Mouse (Mus musculus) heart, embryonic 10.5 days (tissue): ENCODE measurements at regions not wholly inside any gene's neighbourhood (a gene's known extent, or its start where the extent isn't known, plus 50 kb on each side); places are given as distances from the start of the nearest gene placed in this dataset.

Source experiments
- DNase-seq: peaks from one replicate; pipeline ENCODE4 v3.0.0-alpha.2; 2017; ENCODE audit warnings: low spot score
- H3K27ac ChIP-seq: fragments of 300-500 bp; sonication (generic); 2 replicates; pipeline ENCODE4 v1.5.1; 2016; ENCODE audit warnings: mild to moderate bottlenecking
- H3K27me3 ChIP-seq: fragments of 300-500 bp; sonication (generic); 2 replicates; pipeline ENCODE4 v1.6.1; 2016; ENCODE audit warnings: mild to moderate bottlenecking; ENCODE audit not compliant: poor library complexity, insufficient read depth, severe bottlenecking
- H3K36me3 ChIP-seq: fragments of 300-500 bp; sonication (generic); 2 replicates; pipeline ENCODE4 v1.6.1; 2016; ENCODE audit warnings: mild to moderate bottlenecking, moderate library complexity
- H3K4me1 ChIP-seq: fragments of 300-500 bp; sonication (generic); 2 replicates; pipeline ENCODE4 v1.6.1; 2016; ENCODE audit warnings: mild to moderate bottlenecking
- H3K4me3 ChIP-seq: fragments of 300-500 bp; sonication (generic); 2 replicates; pipeline ENCODE4 v1.5.1; 2016; ENCODE audit warnings: mild to moderate bottlenecking, moderate library complexity
- H3K9me3 ChIP-seq: fragments of 300-500 bp; sonication (generic); 2 replicates; pipeline ENCODE4 v1.6.1; 2016; ENCODE audit warnings: mild to moderate bottlenecking, moderate library complexity
- WGBS: fragments of 180-500 bp; shearing (Covaris S2); methylation state at CpG from one replicate; pipeline ENCODE4 v1.1.7; 2016; 5-methylcytosine and 5-hydroxymethylcytosine counted together

DNA sequence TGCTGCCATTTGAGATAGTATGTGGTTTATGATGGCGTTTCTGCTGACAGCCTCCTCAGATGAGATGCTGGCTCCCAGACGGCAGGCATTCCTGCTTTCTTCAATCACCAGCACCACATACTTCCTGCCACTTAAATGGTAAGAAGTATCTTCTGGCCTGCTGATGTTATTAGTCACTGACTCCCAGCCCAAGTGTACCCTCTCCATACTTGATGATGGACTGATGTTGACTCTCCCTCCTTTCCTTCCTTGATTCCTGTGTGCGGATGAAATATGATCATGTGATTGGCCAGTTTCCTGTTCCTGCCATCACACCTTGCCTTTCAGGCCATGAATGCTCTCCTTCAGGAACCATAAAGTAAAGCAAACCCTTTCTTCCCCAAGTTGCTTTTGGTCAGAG lies 50.8 kb upstream of the Rpl10-ps3 start:
- DNase-seq, result no peak
- 74% methylated on average over 3 of the region's 3 CpGs for WGBS
- no peak overlapping the region for H3K27ac ChIP-seq
- no peaks in the 10 kb centered on the region for H3K27me3 ChIP-seq
- H3K9me3 ChIP-seq, result no peaks in the 10 kb centered on the region
- no peaks in the 10 kb centered on the region for H3K36me3 ChIP-seq
- no peak overlapping the region for H3K4me3 ChIP-seq
- no peaks in the 10 kb centered on the region for H3K4me1 ChIP-seq

DNA sequence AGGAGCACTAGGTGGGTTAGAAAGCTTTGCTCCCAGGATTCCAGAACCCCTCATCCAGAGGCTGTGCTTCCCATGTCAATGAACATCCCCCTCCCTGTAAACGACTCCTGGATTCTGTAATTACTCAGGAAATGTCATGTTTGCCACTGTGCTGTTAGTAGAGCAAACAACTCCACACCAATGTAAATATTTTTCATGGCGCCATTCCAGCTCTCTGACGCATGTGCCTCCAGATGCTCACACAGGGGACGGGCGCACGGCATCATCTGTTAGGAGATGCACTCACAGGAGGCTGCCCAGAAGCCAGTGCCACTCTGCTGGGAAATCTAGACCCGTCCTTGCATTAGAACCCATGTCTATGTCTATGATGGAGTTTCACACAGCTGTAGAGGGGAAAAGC lies 51.3 kb upstream of the Rpl10-ps3 start:
- Histone ChIP-seq H3K27ac (no peak overlapping the region), H3K4me1 (no peaks in the 10 kb centered on the region), H3K4me3 (no peak overlapping the region), H3K9me3 (no peaks in the 10 kb centered on the region), H3K27me3 (no peaks in the 10 kb centered on the region), H3K36me3 (no peaks in the 10 kb centered on the region)
- 66% methylated on average over 7 of the region's 7 CpGs for WGBS
- peak; percentile 73 for DNase-seq

DNA sequence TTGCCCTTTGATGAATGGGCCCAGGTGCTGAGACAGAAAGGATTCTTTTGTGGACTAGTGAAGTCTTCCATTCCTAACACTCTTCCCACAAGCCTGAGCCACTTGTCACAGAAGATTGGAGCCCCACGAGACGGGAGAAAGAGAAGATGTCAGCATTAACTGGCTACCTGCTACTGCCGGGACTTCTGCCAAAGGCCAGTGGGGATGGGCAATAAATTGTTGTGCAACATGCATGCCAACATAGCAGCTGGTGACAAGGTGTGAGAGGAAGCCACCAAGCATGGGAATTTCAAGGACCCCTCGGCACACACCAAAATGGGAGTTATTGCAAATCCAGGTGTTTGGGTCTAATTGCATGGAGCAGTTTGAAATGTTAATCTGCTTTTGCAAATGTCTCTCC lies 63.6 kb upstream of the Rpl10-ps3 start:
- H3K4me1 ChIP-seq, result no peaks in the 10 kb centered on the region
- H3K9me3 ChIP-seq, result no peaks in the 10 kb centered on the region
- no peak for DNase-seq
- no peak overlapping the region for H3K27ac ChIP-seq
- 83% methylated on average over 4 of the region's 4 CpGs for WGBS
- no peaks in the 10 kb centered on the region for H3K27me3 ChIP-seq
- no peak overlapping the region for H3K4me3 ChIP-seq
- H3K36me3 ChIP-seq, result no peaks in the 10 kb centered on the region

DNA sequence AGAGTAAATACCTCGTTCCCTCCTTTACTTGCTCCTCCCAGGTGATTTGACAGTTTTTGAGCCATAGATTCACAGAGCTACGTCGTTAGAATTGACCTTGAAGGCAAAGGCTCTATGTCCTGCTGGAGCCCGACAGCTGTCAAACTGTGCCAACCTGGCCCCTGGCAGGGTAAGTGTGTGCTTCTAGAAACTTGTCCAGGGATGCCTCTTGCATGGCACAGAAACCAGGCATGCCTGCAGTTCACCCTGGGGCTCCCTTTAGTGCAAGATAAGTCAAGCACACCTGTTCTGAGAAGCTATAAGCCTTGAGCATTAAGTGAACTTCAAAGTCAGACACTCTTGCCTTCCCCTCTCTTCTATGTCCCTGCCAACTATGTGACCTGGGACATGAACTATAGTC lies 64.1 kb upstream of the Rpl10-ps3 start:
- Histone ChIP-seq H3K4me3 (no peak overlapping the region), H3K4me1 (no peaks in the 10 kb centered on the region), H3K27me3 (no peaks in the 10 kb centered on the region), H3K36me3 (no peaks in the 10 kb centered on the region), H3K27ac (no peak overlapping the region), H3K9me3 (no peaks in the 10 kb centered on the region)
- DNase-seq, result no peak
- WGBS, result 60% methylated on average over 4 of the region's 4 CpGs

DNA sequence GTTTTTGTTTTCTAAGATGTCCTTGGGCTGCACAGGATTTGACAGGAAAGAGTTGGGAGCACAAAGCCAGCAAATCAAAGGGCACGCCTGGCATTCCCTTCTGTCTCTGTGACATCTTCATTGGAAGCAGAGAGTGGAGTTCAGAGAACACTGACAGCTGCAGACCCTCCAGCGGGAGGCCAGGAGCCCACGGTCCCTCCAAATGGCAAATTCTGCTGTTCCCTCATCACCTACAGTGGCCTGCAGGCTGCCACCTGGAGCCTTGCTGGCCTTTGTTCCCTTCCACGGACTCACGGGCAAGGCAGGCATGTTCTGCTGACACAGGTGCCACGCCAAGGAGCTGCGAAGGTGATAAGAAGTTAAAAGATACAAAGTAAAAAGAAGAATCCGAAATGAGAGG lies 68.2 kb upstream of the Rpl10-ps3 start:
- no peak overlapping the region for H3K4me3 ChIP-seq
- H3K27me3 ChIP-seq, result no peaks in the 10 kb centered on the region
- 76% methylated on average over 8 of the region's 8 CpGs for WGBS
- H3K27ac ChIP-seq, result no peak overlapping the region
- H3K9me3 ChIP-seq, result no peaks in the 10 kb centered on the region
- no peaks in the 10 kb centered on the region for H3K4me1 ChIP-seq
- no peaks in the 10 kb centered on the region for H3K36me3 ChIP-seq
- DNase-seq, result no peak

DNA sequence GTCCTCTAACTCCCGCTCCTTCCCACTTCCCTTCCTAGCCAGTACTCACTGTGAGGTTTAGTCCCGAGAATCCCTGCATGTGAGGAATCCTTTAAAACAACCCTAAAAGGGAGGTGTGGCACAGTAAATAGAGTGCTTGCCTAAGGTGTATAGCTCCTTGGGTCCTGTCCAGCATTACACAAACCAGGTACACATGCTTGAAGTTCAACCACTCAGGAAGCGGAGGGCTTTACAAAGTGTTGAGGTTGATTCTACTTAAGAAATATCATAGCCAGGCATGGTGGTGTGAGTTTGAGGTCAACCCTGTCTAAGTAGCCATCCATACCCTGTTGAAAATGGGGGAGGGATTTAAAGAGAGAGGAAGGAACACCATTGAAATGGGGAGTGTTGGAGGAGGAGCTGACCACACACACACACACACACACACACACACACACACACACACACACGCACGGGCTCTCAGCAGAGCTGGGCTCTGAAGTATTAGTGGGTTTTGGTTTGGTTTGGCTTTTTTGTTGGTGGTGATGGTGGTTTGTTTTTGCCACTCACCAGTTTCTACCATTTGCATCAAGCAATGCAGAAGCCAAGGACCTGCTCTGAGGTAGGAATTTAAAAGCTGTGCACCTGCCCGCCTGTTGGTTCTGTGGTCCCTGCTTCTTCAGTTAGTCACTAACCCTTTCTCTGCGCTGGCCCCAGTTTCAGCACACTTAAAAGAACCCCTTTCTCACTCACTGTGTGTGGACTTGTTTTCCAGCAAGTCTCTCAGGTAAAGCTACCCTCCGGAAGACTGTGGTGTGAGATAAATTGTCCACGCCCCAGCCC lies 69.0 kb upstream of the Rpl10-ps3 start:
- Histone ChIP-seq H3K9me3 (no peaks in the 10 kb centered on the region), H3K27ac (no peak overlapping the region), H3K27me3 (no peaks in the 10 kb centered on the region), H3K36me3 (no peaks in the 10 kb centered on the region), H3K4me1 (no peaks in the 10 kb centered on the region), H3K4me3 (no peak overlapping the region)
- 81% methylated on average over 9 of the region's 9 CpGs for whole genome bisulfite sequencing
- no peak for DNase-seq

DNA sequence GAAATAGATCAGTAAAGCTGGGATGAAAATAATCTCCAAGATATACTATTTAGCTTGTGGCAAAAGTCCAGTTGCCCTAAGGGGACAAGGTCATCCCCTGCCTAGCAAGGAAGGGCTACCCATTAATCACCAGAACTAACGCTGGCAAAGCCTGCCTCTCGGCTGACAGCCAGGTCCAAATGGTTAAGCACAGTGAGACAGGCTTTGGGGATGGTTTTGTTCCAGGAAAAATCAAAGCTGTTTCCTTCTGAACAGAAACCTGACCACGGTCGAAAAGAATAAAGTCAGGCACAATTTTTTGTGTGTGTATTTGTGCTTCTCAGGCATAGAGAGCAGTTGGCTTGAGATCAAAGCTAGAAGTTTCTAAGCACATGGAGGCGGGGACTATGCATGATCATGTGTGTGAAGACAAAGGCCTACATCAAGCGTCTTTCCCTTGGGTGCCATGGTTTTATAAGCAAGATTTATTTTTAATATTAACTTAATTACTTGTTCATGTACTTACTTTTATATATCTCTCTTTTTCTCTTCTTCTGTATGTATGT lies 70.1 kb upstream of the Rpl10-ps3 start:
- no peak for DNase-seq
- H3K27ac ChIP-seq, result no peak overlapping the region
- H3K36me3 ChIP-seq, result no peaks in the 10 kb centered on the region
- 77% methylated on average over 6 of the region's 6 CpGs for WGBS
- no peaks in the 10 kb centered on the region for H3K9me3 ChIP-seq
- H3K27me3 ChIP-seq, result no peaks in the 10 kb centered on the region
- no peaks in the 10 kb centered on the region for H3K4me1 ChIP-seq
- H3K4me3 ChIP-seq, result no peak overlapping the region

DNA sequence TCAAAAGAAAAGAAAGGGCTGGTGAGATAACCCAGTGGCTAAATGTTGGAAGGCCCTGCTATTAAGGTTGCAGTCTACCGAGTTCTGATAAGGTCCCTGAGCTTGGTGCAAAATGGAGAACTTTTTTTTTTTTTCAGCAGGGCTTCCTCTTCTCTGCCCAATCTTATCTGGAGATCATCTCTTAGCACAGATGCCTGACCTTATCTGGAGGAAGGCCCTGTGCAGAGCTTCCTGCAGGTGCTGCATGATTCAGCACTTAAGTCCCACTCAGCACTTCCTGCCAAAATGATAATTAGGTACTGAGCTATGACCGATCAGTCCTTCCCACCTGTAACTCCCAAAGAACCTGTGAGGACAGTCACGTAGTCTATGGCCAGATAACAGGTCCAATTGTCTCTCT lies 71.9 kb upstream of the Rpl10-ps3 start:
- no peak for DNase-seq
- Histone ChIP-seq H3K27me3 (no peaks in the 10 kb centered on the region), H3K4me3 (no peak overlapping the region), H3K9me3 (no peaks in the 10 kb centered on the region), H3K4me1 (no peaks in the 10 kb centered on the region), H3K27ac (no peak overlapping the region), H3K36me3 (no peaks in the 10 kb centered on the region)
- 41% methylated on average over 3 of the region's 3 CpGs for WGBS

DNA sequence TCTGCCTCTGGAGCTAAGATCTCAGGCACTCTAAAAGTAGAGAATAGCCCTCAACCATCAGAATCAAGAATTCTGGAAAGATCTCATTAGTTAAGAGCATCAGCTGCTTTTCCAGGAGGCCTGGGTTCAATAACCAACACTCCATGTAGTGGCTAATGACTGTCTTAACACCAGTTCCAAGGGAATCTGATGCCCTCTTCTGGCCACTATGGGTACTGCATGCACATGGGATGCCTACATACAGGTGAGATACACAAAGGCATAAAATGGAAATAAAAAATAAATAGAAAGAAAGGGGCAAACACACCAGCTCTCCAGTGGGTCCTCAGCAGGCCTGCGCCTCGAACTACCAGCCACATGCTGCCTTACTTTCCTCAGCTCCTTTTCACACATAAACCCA lies 73.3 kb upstream of the Plet1 start:
- no peak overlapping the region for H3K27ac ChIP-seq

DNA sequence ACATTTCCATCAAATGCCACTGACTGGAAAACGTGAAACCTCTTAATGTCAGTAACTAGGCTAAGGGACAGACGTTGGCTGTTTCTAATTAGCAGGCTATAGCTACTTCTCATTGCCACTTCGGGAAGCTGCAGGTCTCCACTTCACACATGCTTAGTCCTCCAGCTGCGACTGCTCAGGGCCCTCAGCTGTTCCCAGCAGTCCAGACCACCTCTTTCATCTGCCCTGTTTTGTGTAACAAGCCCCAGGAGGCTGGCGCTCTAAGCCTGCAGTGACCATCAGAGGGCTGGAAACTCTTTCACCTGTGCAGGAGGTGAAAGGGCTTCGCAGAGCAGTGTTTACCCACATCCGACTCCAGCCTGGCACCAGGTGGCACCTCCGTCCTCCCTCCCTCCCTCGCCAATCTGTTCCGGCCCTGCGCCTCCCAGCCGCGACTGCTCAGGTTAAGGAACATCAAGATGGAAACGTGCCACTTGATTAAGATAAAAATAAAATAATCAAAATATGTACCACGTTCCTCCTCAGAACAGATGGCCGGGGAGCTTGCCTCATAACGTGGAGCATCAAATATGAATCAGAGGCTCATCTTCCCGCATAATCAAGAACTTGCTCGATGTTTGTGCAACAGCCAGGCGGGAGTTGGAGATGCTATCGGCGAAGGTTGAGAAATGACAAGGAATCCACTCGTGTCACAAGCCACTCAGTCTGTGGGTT lies 72.6 kb upstream of the Plet1 start:
- Histone ChIP-seq H3K4me3 (no peak overlapping the region), H3K9me3 (no peaks in the 10 kb centered on the region), H3K27me3 (no peaks in the 10 kb centered on the region), H3K36me3 (no peaks in the 10 kb centered on the region), H3K27ac (no peak overlapping the region), H3K4me1 (0 out of 2 replicates have a peak, but pooled peaks cover 3% of the 10 kb centered on the region)
- DNase-seq, result no peak
- 80% methylated on average over 23 of the region's 23 CpGs for WGBS

More for the DNA sequence above, 73.3 kb upstream of the Plet1 start:
- WGBS, result 92% methylated on average over 2 of the region's 2 CpGs
- Histone ChIP-seq H3K9me3 (no peaks in the 10 kb centered on the region), H3K4me3 (no peak overlapping the region), H3K27me3 (no peaks in the 10 kb centered on the region), H3K36me3 (no peaks in the 10 kb centered on the region), H3K4me1 (0 out of 2 replicates have a peak, but pooled peaks cover 3% of the 10 kb centered on the region)
- DNase-seq, result no peak

DNA sequence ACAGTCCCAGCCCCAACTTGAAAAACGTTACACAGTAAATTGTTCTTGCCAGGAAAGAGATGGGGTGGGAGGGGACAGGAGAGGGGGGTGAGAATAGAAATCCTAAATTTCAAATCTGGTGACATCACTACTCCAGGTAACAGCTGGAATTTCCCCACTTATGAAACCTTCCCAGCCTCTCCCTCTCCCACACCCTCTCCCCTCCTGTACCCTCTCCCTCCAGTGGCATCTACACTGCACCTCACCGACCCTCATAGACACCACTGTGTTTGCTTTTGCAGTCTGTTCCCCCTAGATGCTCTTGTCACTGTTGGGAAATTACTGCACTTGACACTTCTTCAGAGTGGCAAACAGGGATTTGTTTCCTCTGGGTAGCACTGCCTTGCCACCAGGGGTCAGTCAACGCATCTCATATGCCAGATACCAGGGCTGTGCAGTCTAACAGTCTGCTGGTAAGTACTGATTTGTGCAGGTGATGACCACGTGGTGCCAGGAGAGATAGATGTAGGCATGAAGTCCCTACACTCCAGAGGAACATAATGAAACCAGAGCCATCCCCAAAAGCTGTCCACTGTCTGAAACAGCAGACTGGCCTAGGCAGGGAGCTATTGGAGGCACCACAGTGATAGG lies 68.3 kb upstream of the Plet1 start:
- Histone ChIP-seq H3K4me3 (no peak overlapping the region), H3K27ac (no peak overlapping the region), H3K9me3 (no peaks in the 10 kb centered on the region), H3K4me1 (0 out of 2 replicates have a peak, but pooled peaks cover 3% of the 10 kb centered on the region), H3K27me3 (peaks cover 12% of the 10 kb centered on the region; the same call in 1 of the 2 replicates), H3K36me3 (no peaks in the 10 kb centered on the region)
- 34% methylated on average over 4 of the region's 4 CpGs for WGBS
- DNase-seq, result no peak

DNA sequence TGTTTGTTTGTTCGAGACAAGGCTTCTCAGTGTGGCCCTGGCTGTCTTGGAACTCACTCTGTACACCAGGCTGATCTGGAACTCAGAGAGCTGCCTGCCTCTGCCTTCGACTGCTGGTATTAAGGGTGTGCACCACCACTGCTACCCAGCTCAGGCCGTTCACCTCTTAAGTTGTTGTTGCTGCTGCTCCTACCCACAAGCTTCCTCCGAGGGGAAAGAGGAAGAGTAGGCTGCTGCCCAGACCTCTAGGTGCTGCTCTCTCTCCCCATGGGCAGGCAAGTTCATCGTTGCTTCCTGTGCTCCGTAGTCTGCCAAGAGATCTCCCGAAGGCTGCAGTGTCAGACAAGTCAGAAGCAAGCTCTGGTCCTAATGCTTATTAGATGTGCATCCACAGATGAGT lies 64.2 kb upstream of the Plet1 start:
- no peak for DNase-seq
- no peaks in the 10 kb centered on the region for H3K36me3 ChIP-seq
- H3K27me3 ChIP-seq, result peaks cover 12% of the 10 kb centered on the region; the same call in 1 of the 2 replicates
- H3K27ac ChIP-seq, result no peak overlapping the region
- H3K4me3 ChIP-seq, result no peak overlapping the region
- WGBS, result 73% methylated on average over 7 of the region's 7 CpGs
- H3K4me1 ChIP-seq, result no peaks in the 10 kb centered on the region
- no peaks in the 10 kb centered on the region for H3K9me3 ChIP-seq

DNA sequence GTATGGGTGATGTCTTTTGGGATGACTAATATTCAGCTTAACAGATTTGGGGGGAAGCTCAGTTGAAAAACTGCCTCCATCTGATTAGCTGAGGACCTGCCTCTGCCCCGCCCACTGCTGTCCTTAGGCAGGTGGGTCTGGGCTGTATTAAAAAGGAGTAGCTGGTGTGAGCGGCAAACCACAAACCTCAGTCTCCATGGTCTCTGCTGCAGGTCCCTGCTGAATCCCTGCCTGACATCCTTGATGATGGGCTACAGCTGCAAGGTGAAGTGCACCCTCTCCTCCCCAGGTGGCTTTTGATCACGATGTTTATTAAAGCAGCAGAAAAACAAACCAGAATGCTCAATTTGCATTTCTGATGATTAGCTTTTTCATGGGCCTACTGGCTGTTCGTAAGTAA lies 60.8 kb upstream of the Plet1 start:
- peaks cover 12% of the 10 kb centered on the region; the same call in 1 of the 2 replicates for H3K27me3 ChIP-seq
- DNase-seq, result no peak
- peaks cover 5% of the 10 kb centered on the region; the same call in 1 of the 2 replicates for H3K4me1 ChIP-seq
- WGBS, result 64% methylated on average over 4 of the region's 4 CpGs
- H3K27ac ChIP-seq, result no peak overlapping the region
- no peak overlapping the region for H3K4me3 ChIP-seq
- H3K9me3 ChIP-seq, result no peaks in the 10 kb centered on the region
- H3K36me3 ChIP-seq, result no peaks in the 10 kb centered on the region
